Mouse (Mus musculus): ENCODE results near the gene Atoh1. TPM values are rescaled to one million over a fixed set of nuclear protein-coding genes. Genes with fewer than 3 reads are reported as not detected.
A peak's percentile ranks its signal among the peaks of the same experiment; 100 is the strongest.

The Atoh1 gene
- polyA plus RNA-seq, 1 experiment from 2014 or later: 8.4 TPM

DNA sequence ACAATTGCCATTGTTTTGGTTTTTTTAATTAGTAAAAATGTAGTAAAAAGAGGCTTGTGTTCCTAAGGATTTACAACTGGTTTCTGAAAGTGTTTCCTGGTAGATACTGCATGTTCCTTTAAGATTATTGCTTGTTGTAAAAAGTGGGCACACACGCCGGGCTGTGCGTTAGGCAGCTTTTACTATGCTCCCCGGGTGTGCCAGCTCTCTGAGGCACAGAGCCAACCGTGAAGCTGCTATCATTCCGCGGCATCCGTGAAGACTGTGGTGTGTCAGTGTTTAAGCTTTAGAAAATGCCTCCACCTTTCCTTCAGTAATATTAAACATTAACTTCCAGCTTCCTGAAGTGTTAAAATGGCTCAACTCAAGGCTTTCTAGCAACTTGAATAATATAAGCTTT is 35.0 kb downstream of the Atoh1 start:
- TF ChIP-seq CTCF (IDR thresholded peaks at IDR 0.05; ENCODE audit: low read depth): no peak
- no peaks in the 10 kb centered on the region for H3K27me3 ChIP-seq (replicated peaks; ENCODE audit: control insufficient read depth, insufficient read depth, low read length)
- 26% methylated on average over 8 of the region's 8 CpGs for WGBS
- no peak overlapping the region for H3K27ac ChIP-seq (ENCODE audit: low read depth, low read length)
- no peak overlapping the region for H3K9ac ChIP-seq (ENCODE audit: low read depth, low read length)
- H3K36me3 ChIP-seq (ENCODE audit: control insufficient read depth, insufficient read depth): no peaks in the 10 kb centered on the region
- peak; percentile 77 for ATAC-seq
- H3K4me1 ChIP-seq (replicated peaks; ENCODE audit: control insufficient read depth, insufficient read depth, low read length): no peaks in the 10 kb centered on the region
- H3K9me3 ChIP-seq (ENCODE audit: control insufficient read depth): no peaks in the 10 kb centered on the region
- no peak overlapping the region for H3K4me3 ChIP-seq (ENCODE audit: low read depth, low read length)
- H3K4me2 ChIP-seq (replicated peaks; ENCODE audit: low read depth): peak overlapping the region; percentile 30

GRCm38 (mm10) chr6:64773430-64773829 is 44.5 kb downstream of the Atoh1 start:
- no peaks in the 10 kb centered on the region for H3K9me3 ChIP-seq (ENCODE audit: control insufficient read depth)
- TF ChIP-seq CTCF (IDR thresholded peaks at IDR 0.05; ENCODE audit: low read depth): no peak
- H3K27ac ChIP-seq (ENCODE audit: low read depth, low read length): no peak overlapping the region
- no peaks in the 10 kb centered on the region for H3K36me3 ChIP-seq (ENCODE audit: control insufficient read depth, insufficient read depth)
- ATAC-seq: no peak
- no peak overlapping the region for H3K9ac ChIP-seq (ENCODE audit: low read depth, low read length)
- no peak overlapping the region for H3K4me3 ChIP-seq (ENCODE audit: low read depth, low read length)
- H3K4me2 ChIP-seq (replicated peaks; ENCODE audit: low read depth): no peak overlapping the region
- no peaks in the 10 kb centered on the region for H3K4me1 ChIP-seq (replicated peaks; ENCODE audit: control insufficient read depth, insufficient read depth, low read length)
- H3K27me3 ChIP-seq (replicated peaks; ENCODE audit: control insufficient read depth, insufficient read depth, low read length): no peaks in the 10 kb centered on the region
- 56% methylated on average over 7 of the region's 7 CpGs for WGBS
